ENCODE assay signal across 22 mouse cellular contexts in the genomic region with DNA sequence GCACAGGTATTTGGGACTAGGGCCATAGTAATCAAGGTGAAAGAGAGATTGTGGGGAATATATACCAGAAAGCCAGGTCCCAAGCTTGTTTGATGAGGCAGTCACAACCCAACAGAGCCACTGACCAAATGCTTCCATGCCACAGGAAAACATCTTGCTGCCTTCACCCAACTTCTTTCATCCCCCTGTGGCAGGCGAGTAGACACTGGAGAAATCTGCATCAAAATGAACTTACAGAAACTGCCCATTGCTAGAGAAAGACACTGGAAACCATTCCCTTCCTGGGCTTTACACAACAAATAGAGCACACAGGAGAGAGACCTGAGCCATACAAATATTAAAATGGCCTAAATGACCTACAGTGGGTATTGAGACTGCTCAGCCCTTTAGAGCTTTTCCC. TPM values are rescaled to one million over a fixed set of nuclear protein-coding genes. Genes with fewer than 3 reads are reported as not detected.
DNase-seq lines count a peak whose midpoint lies in the region; ATAC-seq and TF ChIP-seq lines count a peak whose summit lies in the region.
"Had no signal": no experiment of that assay in that cellular context is flagged by ENCODE, and none has a peak within 500 bp of the region (broad histone marks: within the 10 kb centered on the region; RNA-seq: fewer than 3 reads in every experiment).

No protein-coding gene starts in this region.

- no peaks in the 10 kb centered on the region for H3K36me3 ChIP-seq in forebrain, embryonic 14.5 days (ENCODE audit: control insufficient read depth, insufficient read depth, low read length)
- no peaks in the 10 kb centered on the region for H3K36me3 ChIP-seq in forebrain, embryonic 10.5 days (replicated peaks)
- H3K36me3 ChIP-seq in E14TG2a.4 (ENCODE audit: insufficient read depth, low read length): no peaks in the 10 kb centered on the region
- H3K36me3 ChIP-seq in kidney, embryonic 14.5 days (ENCODE audit: control insufficient read depth, insufficient read depth, low read length): no peaks in the 10 kb centered on the region
- H3K36me3 ChIP-seq: heart, embryonic 10.5 days; heart, embryonic 13.5 days; hindbrain, embryonic 12.5 days; intestine, embryonic 15.5 days had no signal

- DNase-seq in forebrain, embryonic 14.5 days (ENCODE audit: low spot score): no peak
- no peak for DNase-seq in forebrain, embryonic 10.5 days (ENCODE audit: extremely low spot score, low spot score)
- DNase-seq in ES-CJ7 (ENCODE audit: low read depth, low spot score): peak; percentile 54
- peak; percentile 65 for DNase-seq in ZHBTc4 (ENCODE audit: low read depth, low spot score)
- no peak for DNase-seq in thymus, postnatal 4 days
- DNase-seq in gastrocnemius, postnatal 10 days: no peak
- DNase-seq: adrenal gland, postnatal 10 days; adrenal gland, postnatal 36 days; cerebellum, adult 18-20 months; cerebellum, adult 9-10 months; gastrocnemius, postnatal 36 days; heart, adult 2 months; heart, postnatal 14 days; heart, postnatal 4 days; kidney, adult 18-20 months had no signal

- H3K9ac ChIP-seq in forebrain, embryonic 14.5 days (ENCODE audit: low read length): no peak overlapping the region
- H3K9ac ChIP-seq in kidney, embryonic 14.5 days (ENCODE audit: low read depth, low read length): no peak overlapping the region
- H3K9ac ChIP-seq: heart, embryonic 13.5 days; hindbrain, embryonic 12.5 days; intestine, embryonic 15.5 days had no signal

- 67% methylated on average over 1 of the region's 1 CpGs for WGBS in forebrain, embryonic 14.5 days
- WGBS in forebrain, embryonic 10.5 days: 78% methylated on average over 1 of the region's 1 CpGs
- WGBS in kidney, embryonic 14.5 days: 83% methylated on average over 1 of the region's 1 CpGs

- H3K27me3 ChIP-seq in forebrain, embryonic 14.5 days (replicated peaks; ENCODE audit: control insufficient read depth, insufficient read depth, low read length): no peaks in the 10 kb centered on the region
- no peaks in the 10 kb centered on the region for H3K27me3 ChIP-seq in forebrain, embryonic 10.5 days (ENCODE audit: poor library complexity, severe bottlenecking)
- H3K27me3 ChIP-seq in E14TG2a.4 (ENCODE audit: insufficient read depth, low read length): peaks cover 7% of the 10 kb centered on the region; the same call in 1 of the 2 replicates
- H3K27me3 ChIP-seq in kidney, embryonic 14.5 days (ENCODE audit: control insufficient read depth, insufficient read depth, low read length): no peaks in the 10 kb centered on the region
- H3K27me3 ChIP-seq: heart, embryonic 13.5 days; hindbrain, embryonic 12.5 days; intestine, embryonic 15.5 days had no signal

- peaks cover 7% of the 10 kb centered on the region; the same call in 1 of the 2 replicates for H3K4me1 ChIP-seq in forebrain, embryonic 14.5 days (ENCODE audit: control insufficient read depth, insufficient read depth, low read length)
- H3K4me1 ChIP-seq in forebrain, embryonic 10.5 days: no peaks in the 10 kb centered on the region
- peaks cover 46% of the 10 kb centered on the region for H3K4me1 ChIP-seq in E14TG2a.4 (replicated peaks; ENCODE audit: low read depth, low read length)
- H3K4me1 ChIP-seq in kidney, embryonic 14.5 days (ENCODE audit: control insufficient read depth, insufficient read depth, low read length): no peaks in the 10 kb centered on the region
- H3K4me1 ChIP-seq: heart, embryonic 10.5 days; intestine, embryonic 15.5 days had no signal

- no peak for TF ChIP-seq CTCF in E14TG2a.4 (conservative IDR thresholded peaks at IDR 0.05; ENCODE audit: low read length)

- ATAC-seq in forebrain, embryonic 14.5 days: peak; percentile 29; the same call in 1 of the 2 replicates
- ATAC-seq in kidney, embryonic 14.5 days (ENCODE audit: low FRiP score, low TSS enrichment): no peak
- ATAC-seq: CD4-positive, CD25-positive, alpha-beta regulatory T cell, adult 4 months; intestine, embryonic 15.5 days had no signal

- H3K4me3 ChIP-seq in forebrain, embryonic 14.5 days (ENCODE audit: low read depth, low read length): no peak overlapping the region
- no peak overlapping the region for H3K4me3 ChIP-seq in forebrain, embryonic 10.5 days
- H3K4me3 ChIP-seq in E14TG2a.4 (replicated peaks; ENCODE audit: low read length): peak overlapping the region; percentile 49
- H3K4me3 ChIP-seq in kidney, embryonic 14.5 days (ENCODE audit: low read length): no peak overlapping the region
- H3K4me3 ChIP-seq: heart, adult 2 months; heart, embryonic 10.5 days; heart, embryonic 13.5 days; hindbrain, embryonic 12.5 days; intestine, embryonic 15.5 days had no signal

- H3K4me2 ChIP-seq in forebrain, embryonic 14.5 days (ENCODE audit: low read length): no peak overlapping the region
- no peak overlapping the region for H3K4me2 ChIP-seq in kidney, embryonic 14.5 days (replicated peaks; ENCODE audit: low read depth, low read length)
- H3K4me2 ChIP-seq: heart, embryonic 13.5 days; hindbrain, embryonic 12.5 days; intestine, embryonic 15.5 days had no signal

- no peaks in the 10 kb centered on the region for H3K9me3 ChIP-seq in forebrain, embryonic 14.5 days (replicated peaks; ENCODE audit: control insufficient read depth, low read length)
- H3K9me3 ChIP-seq in forebrain, embryonic 10.5 days: 0 out of 2 replicates have a peak, but pooled peaks cover 2% of the 10 kb centered on the region
- H3K9me3 ChIP-seq in E14TG2a.4 (ENCODE audit: low read length): no peaks in the 10 kb centered on the region
- H3K9me3 ChIP-seq in kidney, embryonic 14.5 days (ENCODE audit: control insufficient read depth, low read length): no peaks in the 10 kb centered on the region
- H3K9me3 ChIP-seq: heart, embryonic 10.5 days; heart, embryonic 13.5 days; hindbrain, embryonic 12.5 days; intestine, embryonic 15.5 days had no signal

- no peak overlapping the region for H3K27ac ChIP-seq in forebrain, embryonic 14.5 days (ENCODE audit: low read depth, low read length)
- no peak overlapping the region for H3K27ac ChIP-seq in forebrain, embryonic 10.5 days
- no peak overlapping the region for H3K27ac ChIP-seq in kidney, embryonic 14.5 days (ENCODE audit: low read depth, low read length)
- H3K27ac ChIP-seq: heart, adult 2 months; heart, embryonic 10.5 days; heart, embryonic 13.5 days; hindbrain, embryonic 12.5 days; intestine, embryonic 15.5 days had no signal

RNA-seq across cellular contexts. Expression of gene Mgat5, which starts 37.2 kb away (rescaled TPM):
- 11.4 and 13.0 TPM in 2 replicates for polyA plus RNA-seq in forebrain, embryonic 14.5 days (2014; fragmentation: Nextera tagmentation; extraction: Ambion mirVana)
- 5.1 and 5.5 TPM in 2 replicates for polyA plus RNA-seq in forebrain, embryonic 10.5 days (2016; fragmentation: Nextera tagmentation; extraction: Ambion mirVana)
- 8.4 and 11.0 TPM in 2 replicates for polyA plus RNA-seq in kidney, embryonic 14.5 days (2014; fragmentation: Nextera tagmentation; extraction: Ambion mirVana)
- total RNA-seq in gastrocnemius, postnatal 10 days (2021): 1 to 10 TPM; 3.6 to 4.9 TPM

Comparison
In these comparisons a context has a peak if more than half of its experiments do, and no peak if none do; other contexts are left out.
1. DNase-seq: peak in ES-CJ7 (single experiment) and ZHBTc4 (single experiment); none in forebrain, embryonic 14.5 days (single experiment), forebrain, embryonic 10.5 days (single experiment), thymus, postnatal 4 days (single experiment) and gastrocnemius, postnatal 10 days (single experiment).